Mouse (Mus musculus): ENCODE data around the gene Adamtsl1.

DNA sequence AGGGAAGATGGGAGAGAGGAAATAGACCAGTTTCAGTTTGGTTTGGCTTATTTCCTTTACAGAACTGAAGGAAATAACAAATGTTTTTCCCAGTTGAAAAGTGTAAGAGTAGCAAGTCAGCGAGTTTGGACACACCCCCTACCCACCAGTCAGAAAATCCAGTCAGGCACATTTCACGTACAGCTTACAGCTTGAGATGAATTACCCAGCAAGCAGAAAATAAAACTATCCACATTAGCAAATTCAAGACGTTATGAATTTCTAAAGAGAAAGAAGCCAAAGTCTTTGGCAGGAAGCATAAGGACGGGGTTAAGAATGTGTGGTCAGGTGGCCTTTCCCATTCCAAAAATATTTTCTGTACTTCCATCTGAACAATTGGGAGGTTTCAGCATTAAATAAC lies 838.1 kb downstream of the Adamtsl1 start:
- TF ChIP-seq CTCF (IDR thresholded peaks at IDR 0.05) (no peak), EP300 (IDR thresholded peaks at IDR 0.05) (no peak)
